8 mouse cellular contexts compared by ENCODE assay signal in genomic region chr7:67445203-67446041, GRCm38 (mm10).
DNase-seq lines count a peak whose midpoint lies in the region; ATAC-seq lines count a peak whose summit lies in the region.

No protein-coding gene starts in this region.

- H3K27me3 ChIP-seq in forebrain, embryonic 11.5 days (ENCODE audit: control insufficient read depth, insufficient read depth, low read length) = no peaks in the 10 kb centered on the region
- no peaks in the 10 kb centered on the region for H3K27me3 ChIP-seq in hindbrain, embryonic 13.5 days
- no peaks in the 10 kb centered on the region for H3K27me3 ChIP-seq in midbrain, embryonic 10.5 days (ENCODE audit: low read depth, poor library complexity, severe bottlenecking)

- peak overlapping the region; percentile 9; the same call in 1 of the 2 replicates for H3K4me2 ChIP-seq in forebrain, embryonic 11.5 days (ENCODE audit: low read depth, low read length, severe bottlenecking)
- no peak overlapping the region for H3K4me2 ChIP-seq in hindbrain, embryonic 13.5 days

- DNase-seq in right cerebral cortex, adult 18-20 months = peak; percentile 51
- no peak for DNase-seq in right cerebral cortex, postnatal 4 days
- DNase-seq in forebrain, embryonic 11.5 days (ENCODE audit: low spot score) = no peak
- no peak for DNase-seq in midbrain, embryonic 10.5 days (ENCODE audit: low spot score)
- peak; percentile 37 to 42 for DNase-seq in thymus, postnatal 10 days (ENCODE audit: low spot score in 2 of 2)
- no peak for DNase-seq in adrenal gland, adult 18-20 months (ENCODE audit: low spot score in 2 of 2)

- H3K4me1 ChIP-seq in forebrain, embryonic 11.5 days (replicated peaks; ENCODE audit: control insufficient read depth, insufficient read depth, low read length) = peaks cover 8% of the 10 kb centered on the region; the same call in 1 of the 2 replicates
- peaks cover 52% of the 10 kb centered on the region for H3K4me1 ChIP-seq in hindbrain, embryonic 13.5 days (replicated peaks)
- peaks cover 37% of the 10 kb centered on the region for H3K4me1 ChIP-seq in midbrain, embryonic 10.5 days

- 19% methylated on average over 12 of the region's 12 CpGs for WGBS in forebrain, embryonic 11.5 days
- WGBS in hindbrain, embryonic 13.5 days = 14% methylated on average over 12 of the region's 12 CpGs
- WGBS in midbrain, embryonic 10.5 days = 20% methylated on average over 12 of the region's 12 CpGs

- 0 out of 2 replicates have a peak, but pooled peaks have one; percentile 42 for ATAC-seq in forebrain, embryonic 11.5 days (replicated peaks; ENCODE audit: low FRiP score)
- peak; percentile 18; the same call in 1 of the 2 replicates for ATAC-seq in hindbrain, embryonic 13.5 days (ENCODE audit: low FRiP score)
- ATAC-seq in erythroblast, adult 5-6 weeks (replicated peaks; ENCODE audit: low FRiP score, poor library complexity, severe bottlenecking) = no peak

- H3K36me3 ChIP-seq in forebrain, embryonic 11.5 days (ENCODE audit: control insufficient read depth, insufficient read depth, low read length) = no peaks in the 10 kb centered on the region
- no peaks in the 10 kb centered on the region for H3K36me3 ChIP-seq in hindbrain, embryonic 13.5 days
- H3K36me3 ChIP-seq in midbrain, embryonic 10.5 days = no peaks in the 10 kb centered on the region

- no peak overlapping the region for H3K27ac ChIP-seq in forebrain, embryonic 11.5 days (ENCODE audit: low read depth, low read length)
- peak overlapping the region; percentile 80 for H3K27ac ChIP-seq in hindbrain, embryonic 13.5 days
- peak overlapping the region; percentile 83 for H3K27ac ChIP-seq in midbrain, embryonic 10.5 days (replicated peaks)

- no peak overlapping the region for H3K4me3 ChIP-seq in forebrain, embryonic 11.5 days (ENCODE audit: low read depth, low read length)
- H3K4me3 ChIP-seq in hindbrain, embryonic 13.5 days = no peak overlapping the region
- peak overlapping the region; percentile 14; the same call in 1 of the 2 replicates for H3K4me3 ChIP-seq in midbrain, embryonic 10.5 days

- H3K9ac ChIP-seq in forebrain, embryonic 11.5 days (ENCODE audit: low read length) = peak overlapping the region; percentile 48
- H3K9ac ChIP-seq in hindbrain, embryonic 13.5 days = peak overlapping the region; percentile 52; the same call in 1 of the 2 replicates

- H3K9me3 ChIP-seq in forebrain, embryonic 11.5 days (ENCODE audit: control insufficient read depth, low read length) = no peaks in the 10 kb centered on the region
- no peaks in the 10 kb centered on the region for H3K9me3 ChIP-seq in hindbrain, embryonic 13.5 days
- no peaks in the 10 kb centered on the region for H3K9me3 ChIP-seq in midbrain, embryonic 10.5 days (replicated peaks)

Comparison
In these comparisons a context has a peak if more than half of its experiments do, and no peak if none do; other contexts are left out.
1. DNase-seq: peak in right cerebral cortex, adult 18-20 months (single experiment) and thymus, postnatal 10 days (2 of 2); none in right cerebral cortex, postnatal 4 days (single experiment), forebrain, embryonic 11.5 days (single experiment), midbrain, embryonic 10.5 days (single experiment) and adrenal gland, adult 18-20 months (0 of 2).